Mouse (Mus musculus): ENCODE data around the gene Olfr922. TPM values are rescaled to one million over a fixed set of nuclear protein-coding genes. Genes with fewer than 3 reads are reported as not detected.
A peak's percentile ranks its signal among the peaks of the same experiment; 100 is the strongest.

The Olfr922 gene
- polyA plus RNA-seq (2012; rRNA removed), result not detected in 2 replicates

DNA sequence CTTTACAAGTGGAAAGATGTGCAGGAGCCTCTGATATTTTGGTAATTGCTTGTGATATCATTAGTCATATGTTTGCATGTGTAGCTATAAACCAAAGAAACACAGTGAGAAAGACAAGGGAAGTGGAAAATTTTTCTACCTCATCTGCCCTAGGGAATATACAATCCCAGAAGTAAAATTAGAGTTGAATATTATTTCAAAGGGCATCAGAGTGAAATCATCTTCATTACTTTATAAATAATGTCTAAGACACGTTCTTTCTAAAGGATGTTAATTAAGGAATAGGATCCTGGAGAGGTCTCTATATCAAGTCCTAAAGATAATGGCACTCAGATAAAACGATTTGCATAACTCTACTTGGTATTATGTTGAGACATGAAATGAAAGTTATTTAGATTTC, at the start of gene Olfr922:
Gene Olfr922 (plus strand): TSS at position 301 of the 400 bp plus-strand sequence.
- TF ChIP-seq POLR2A (IDR thresholded peaks at IDR 0.05; ENCODE audit: borderline replicate concordance, extremely low read depth, insufficient read depth, insufficient read length, poor library complexity, severe bottlenecking) (no peak), CTCF (IDR thresholded peaks at IDR 0.05; ENCODE audit: borderline replicate concordance, extremely low read depth, insufficient read depth, insufficient read length) (no peak)
- no peak for DNase-seq (ENCODE audit: low read depth)

DNA sequence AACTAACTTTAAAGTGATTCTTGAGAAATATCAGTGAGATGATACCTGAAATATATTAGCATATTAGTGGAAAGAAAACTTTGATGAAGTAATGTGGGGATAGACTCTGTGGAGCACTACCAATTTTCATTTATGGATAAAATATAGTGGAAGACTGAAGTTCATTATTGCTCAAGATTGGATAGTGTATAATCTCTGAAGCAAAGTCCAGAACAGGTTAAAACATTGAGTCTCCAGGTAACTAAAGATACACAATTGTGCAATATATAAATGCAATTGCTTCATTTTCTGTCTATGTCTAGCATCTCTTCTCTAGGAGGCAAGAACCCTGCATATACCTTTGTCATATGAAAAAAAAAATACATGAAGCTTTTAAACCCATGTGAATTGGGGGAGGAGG, 41.6 kb upstream of the Olfr922 start, which contains the start of gene Olfr921:
Gene Olfr921 (plus strand): TSS at position 301 of the 400 bp plus-strand sequence.
- no peak for TF ChIP-seq CTCF (IDR thresholded peaks at IDR 0.05; ENCODE audit: borderline replicate concordance, extremely low read depth, insufficient read depth, insufficient read length)
- TF ChIP-seq POLR2A (IDR thresholded peaks at IDR 0.05; ENCODE audit: borderline replicate concordance, extremely low read depth, insufficient read depth, insufficient read length, poor library complexity, severe bottlenecking), result no peak
- DNase-seq (ENCODE audit: low read depth), result no peak

DNA sequence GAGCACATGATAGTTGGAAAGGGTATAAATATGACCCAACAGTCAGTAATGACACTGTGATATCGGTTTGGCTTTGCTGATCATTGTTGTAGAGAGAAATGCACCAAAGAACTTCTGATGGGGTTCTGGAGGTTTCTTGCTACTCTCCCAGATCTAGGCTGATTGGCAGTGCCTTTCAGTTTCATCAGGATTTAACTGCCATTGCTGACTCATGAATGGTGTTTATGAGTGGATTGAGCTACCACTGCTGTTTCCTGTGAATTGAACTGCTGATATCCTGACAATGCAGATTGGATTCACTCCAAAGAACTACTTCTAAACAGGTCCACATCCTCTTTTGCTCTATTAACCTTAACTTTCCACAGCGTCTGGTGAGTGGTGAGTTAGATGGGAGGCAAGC, 21.7 kb upstream of the Olfr922 start:
- no peak for DNase-seq (ENCODE audit: low read depth)
- no peak for TF ChIP-seq POLR2A (IDR thresholded peaks at IDR 0.05; ENCODE audit: borderline replicate concordance, extremely low read depth, insufficient read depth, insufficient read length, poor library complexity, severe bottlenecking)
- TF ChIP-seq CTCF (IDR thresholded peaks at IDR 0.05; ENCODE audit: borderline replicate concordance, extremely low read depth, insufficient read depth, insufficient read length), result no peak

DNA sequence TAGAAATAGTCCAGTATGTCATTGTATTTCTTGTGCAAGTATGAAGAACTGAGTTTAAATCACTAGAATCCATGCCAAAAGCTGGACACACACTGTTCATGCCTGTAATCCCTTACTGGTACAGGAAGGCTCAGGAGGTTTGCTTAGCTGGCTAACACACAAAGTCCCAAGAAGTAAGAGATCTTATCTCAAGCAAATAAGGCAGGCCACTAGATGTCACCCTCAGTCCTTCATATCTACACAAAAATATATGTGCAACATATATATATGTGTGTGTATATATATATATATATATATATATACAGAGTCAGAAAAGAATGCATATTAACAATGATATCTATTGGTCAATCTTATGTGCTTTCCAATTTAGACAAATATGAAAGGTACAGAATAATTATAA, 8.7 kb upstream of the Olfr922 start:
- TF ChIP-seq POLR2A (IDR thresholded peaks at IDR 0.05; ENCODE audit: borderline replicate concordance, extremely low read depth, insufficient read depth, insufficient read length, poor library complexity, severe bottlenecking), result no peak
- TF ChIP-seq CTCF (IDR thresholded peaks at IDR 0.05; ENCODE audit: borderline replicate concordance, extremely low read depth, insufficient read depth, insufficient read length), result no peak
- DNase-seq (ENCODE audit: low read depth), result peak; percentile 56

DNA sequence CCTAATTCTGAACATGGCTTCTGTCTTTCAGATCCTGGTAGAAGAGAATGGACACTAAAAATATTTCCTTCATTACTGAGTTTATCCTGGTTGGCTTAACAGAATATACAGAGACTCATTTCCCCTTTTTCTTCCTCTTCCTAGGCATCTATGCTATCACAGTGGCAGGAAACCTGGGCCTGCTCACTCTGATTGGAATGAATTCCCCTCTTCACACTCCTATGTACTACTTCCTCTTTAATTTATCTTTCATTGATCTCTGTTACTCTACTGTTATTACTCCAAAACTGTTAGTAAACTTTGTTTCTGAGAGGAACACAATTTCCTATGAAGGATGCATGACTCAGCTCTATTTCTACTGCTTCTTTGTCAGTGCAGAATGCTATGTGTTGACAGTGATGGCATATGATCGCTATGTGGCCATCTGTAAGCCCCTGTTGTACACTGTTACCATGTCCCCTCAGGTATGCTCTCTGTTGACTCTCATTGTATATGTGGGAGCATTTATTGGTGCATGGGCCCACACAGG, 1.1 kb downstream of the Olfr922 start:
- TF ChIP-seq POLR2A (IDR thresholded peaks at IDR 0.05; ENCODE audit: borderline replicate concordance, extremely low read depth, insufficient read depth, insufficient read length, poor library complexity, severe bottlenecking) (no peak), CTCF (IDR thresholded peaks at IDR 0.05; ENCODE audit: borderline replicate concordance, extremely low read depth, insufficient read depth, insufficient read length) (no peak)
- DNase-seq (ENCODE audit: low read depth), result no peak

DNA sequence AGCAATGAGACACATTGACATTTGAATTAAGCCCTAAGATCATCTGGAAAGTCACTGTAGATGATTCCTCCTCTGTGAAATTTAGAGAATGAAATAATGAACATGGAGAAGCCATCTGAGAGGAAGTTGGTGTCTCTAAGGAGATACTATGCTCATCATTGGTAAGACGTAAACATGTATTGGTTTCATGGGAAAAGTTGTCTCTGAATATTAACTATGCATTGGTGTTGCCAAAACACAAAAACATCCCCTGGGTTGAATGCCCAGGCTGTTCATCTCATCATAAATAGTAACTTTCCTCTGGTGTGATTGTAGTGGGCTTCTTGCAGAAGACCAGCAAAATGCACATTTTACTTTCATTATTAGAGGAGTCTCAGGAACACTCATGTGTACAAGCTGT, 11.8 kb downstream of the Olfr922 start, which contains the start of gene Olfr923:
Gene Olfr923 (plus strand): TSS at position 301 of the 400 bp plus-strand sequence.
- DNase-seq (ENCODE audit: low read depth), result no peak
- TF ChIP-seq CTCF (IDR thresholded peaks at IDR 0.05; ENCODE audit: borderline replicate concordance, extremely low read depth, insufficient read depth, insufficient read length) (no peak), POLR2A (IDR thresholded peaks at IDR 0.05; ENCODE audit: borderline replicate concordance, extremely low read depth, insufficient read depth, insufficient read length, poor library complexity, severe bottlenecking) (no peak)

DNA sequence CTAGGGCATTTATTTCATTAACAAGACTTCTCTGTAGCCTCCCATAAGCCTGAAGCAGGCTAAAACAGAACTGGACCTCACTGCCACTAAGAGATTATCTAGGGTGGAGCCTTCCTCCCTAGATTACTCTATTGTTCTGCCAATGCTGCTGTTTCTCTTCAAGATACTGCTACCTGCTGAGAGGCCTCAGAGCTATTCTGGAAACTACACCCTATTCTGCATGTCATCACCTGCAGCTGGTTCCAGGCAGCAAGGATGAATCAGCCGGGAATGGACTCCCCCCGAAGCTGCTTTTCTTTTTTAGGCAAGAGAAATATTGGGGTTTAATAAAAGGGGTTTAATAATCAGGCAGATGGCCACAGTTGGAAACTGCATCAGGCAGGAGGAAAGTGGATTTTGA, 18.6 kb downstream of the Olfr922 start:
- DNase-seq (ENCODE audit: low read depth), result no peak
- no peak for TF ChIP-seq POLR2A (IDR thresholded peaks at IDR 0.05; ENCODE audit: borderline replicate concordance, extremely low read depth, insufficient read depth, insufficient read length, poor library complexity, severe bottlenecking)
- no peak for TF ChIP-seq CTCF (IDR thresholded peaks at IDR 0.05; ENCODE audit: borderline replicate concordance, extremely low read depth, insufficient read depth, insufficient read length)

DNA sequence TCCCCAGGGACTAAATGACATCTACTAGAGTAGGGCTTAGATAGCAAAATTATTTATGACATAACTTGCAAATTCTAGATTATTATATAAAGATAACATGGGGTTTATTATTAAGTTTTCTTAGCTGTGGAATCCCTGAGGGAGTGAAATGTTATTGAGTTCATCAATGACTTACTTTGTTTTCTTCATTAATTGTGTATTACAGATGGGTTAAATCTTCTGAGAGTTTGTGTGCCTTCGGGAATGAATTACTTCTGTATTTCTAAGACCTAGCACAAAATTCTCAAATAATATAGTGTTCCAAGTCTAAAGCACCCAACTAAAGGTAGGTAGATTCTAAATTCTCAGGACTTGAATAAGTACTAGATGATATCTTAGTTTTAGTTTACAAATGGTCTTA, 29.7 kb downstream of the Olfr922 start, which contains the start of gene Olfr924:
Gene Olfr924 (plus strand): TSS at position 301 of the 400 bp plus-strand sequence.
- no peak for TF ChIP-seq CTCF (IDR thresholded peaks at IDR 0.05; ENCODE audit: borderline replicate concordance, extremely low read depth, insufficient read depth, insufficient read length)
- no peak for TF ChIP-seq POLR2A (IDR thresholded peaks at IDR 0.05; ENCODE audit: borderline replicate concordance, extremely low read depth, insufficient read depth, insufficient read length, poor library complexity, severe bottlenecking)
- no peak for DNase-seq (ENCODE audit: low read depth)

DNA sequence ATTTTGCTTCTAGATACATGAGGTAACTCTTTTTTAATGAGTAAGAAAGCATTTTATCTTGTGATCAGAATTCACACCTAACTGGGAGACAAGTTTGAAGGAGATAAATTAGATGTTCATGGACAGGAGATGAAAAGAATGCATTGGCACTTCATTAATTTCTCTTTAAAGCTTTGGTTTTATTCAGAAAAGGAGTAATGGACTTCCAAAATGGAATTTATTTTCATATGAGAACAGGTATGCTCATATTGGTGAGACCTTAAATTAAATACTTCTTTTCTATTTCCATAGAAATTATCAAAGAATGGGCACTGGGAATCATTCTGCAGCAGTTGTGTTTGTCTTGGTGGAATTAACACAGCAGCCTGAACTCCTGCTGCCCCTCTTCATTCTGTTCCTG, 40.3 kb downstream of the Olfr922 start, which contains the start of gene Olfr26:
Gene Olfr26 (plus strand): TSS at position 301 of the 400 bp plus-strand sequence.
- no peak for DNase-seq (ENCODE audit: low read depth)

More for the DNA sequence above, 40.3 kb downstream of the Olfr922 start, which contains the start of gene Olfr26:
- no peak for TF ChIP-seq POLR2A (IDR thresholded peaks at IDR 0.05; ENCODE audit: borderline replicate concordance, extremely low read depth, insufficient read depth, insufficient read length, poor library complexity, severe bottlenecking)
- TF ChIP-seq CTCF (IDR thresholded peaks at IDR 0.05; ENCODE audit: borderline replicate concordance, extremely low read depth, insufficient read depth, insufficient read length), result no peak

Other genes starting within 250 kb of the Olfr922 start
- gene Olfr912, start 234.4 kb upstream of the Olfr922 start, polyA plus RNA-seq (2012; rRNA removed), result 0.01 TPM in 1 of 2 replicates, not detected in the other
- not detected in 2 replicates for gene Olfr913, start 221.9 kb upstream of the Olfr922 start, polyA plus RNA-seq (2012; rRNA removed)
- gene Olfr914, start 209.5 kb upstream of the Olfr922 start, polyA plus RNA-seq (2012; rRNA removed), result not detected in 2 replicates
- gene Olfr916, start 154.7 kb upstream of the Olfr922 start, polyA plus RNA-seq (2012; rRNA removed), result not detected in 2 replicates
- not detected in 2 replicates for gene Olfr917, start 148.8 kb upstream of the Olfr922 start, polyA plus RNA-seq (2012; rRNA removed)
- gene Olfr918, start 140.0 kb upstream of the Olfr922 start, polyA plus RNA-seq (2012; rRNA removed), result not detected in 2 replicates
- gene Olfr919, start 110.9 kb upstream of the Olfr922 start, polyA plus RNA-seq (2012; rRNA removed), result not detected in 2 replicates
- gene Vwa5a, start 96.3 kb upstream of the Olfr922 start, polyA plus RNA-seq (2012; rRNA removed), result 5.2 and 6.5 TPM in 2 replicates
- 0.04 and 0.06 TPM in 2 replicates for gene Olfr920, start 62.3 kb upstream of the Olfr922 start, polyA plus RNA-seq (2012; rRNA removed)
- not detected in 2 replicates for gene Olfr921, start 41.5 kb upstream of the Olfr922 start, polyA plus RNA-seq (2012; rRNA removed)
- gene Olfr923, start 11.9 kb downstream of the Olfr922 start, polyA plus RNA-seq (2012; rRNA removed), result not detected in 2 replicates
- not detected in 2 replicates for gene Olfr924, start 29.8 kb downstream of the Olfr922 start, polyA plus RNA-seq (2012; rRNA removed)
- not detected in 2 replicates for gene Olfr26, start 40.4 kb downstream of the Olfr922 start, polyA plus RNA-seq (2012; rRNA removed)
- not detected in 2 replicates for gene Olfr926, start 62.5 kb downstream of the Olfr922 start, polyA plus RNA-seq (2012; rRNA removed)
- gene Olfr930, start 115.2 kb downstream of the Olfr922 start, polyA plus RNA-seq (2012; rRNA removed), result not detected in 2 replicates
- gene Olfr933, start 157.7 kb downstream of the Olfr922 start, polyA plus RNA-seq (2012; rRNA removed), result not detected in 2 replicates
- not detected in 2 replicates for gene Olfr934, start 173.7 kb downstream of the Olfr922 start, polyA plus RNA-seq (2012; rRNA removed)
- not detected in 2 replicates for gene Olfr935, start 185.1 kb downstream of the Olfr922 start, polyA plus RNA-seq (2012; rRNA removed)
- gene Olfr146, start 208.8 kb downstream of the Olfr922 start, polyA plus RNA-seq (2012; rRNA removed), result not detected in 2 replicates

Data from brain, embryonic 14.5 days (tissue).